Mouse (Mus musculus) testis, adult 2 months (tissue): ENCODE data around the gene Itm2b. TPM values are rescaled to one million over a fixed set of nuclear protein-coding genes. Genes with fewer than 3 reads are reported as not detected.

Experiments
- H3K27ac ChIP-seq: fragments of 200-500 bp; 2 replicates; pipeline ENCODE4 v1.5.1; 2012; ENCODE audit warnings: low read depth, low read length; ENCODE audit not compliant: control insufficient read depth, insufficient read depth
- H3K27me3 ChIP-seq: fragments of 200-500 bp; 2 replicates; pipeline ENCODE4 v1.6.1; 2012; ENCODE audit warnings: mild to moderate bottlenecking, low read length, moderate library complexity; ENCODE audit not compliant: control insufficient read depth, insufficient read depth
- H3K36me3 ChIP-seq: fragments of 200-500 bp; 2 replicates; pipeline ENCODE4 v1.6.1; 2012; ENCODE audit warnings: mild to moderate bottlenecking, low read length; ENCODE audit not compliant: control insufficient read depth, insufficient read depth
- H3K4me1 ChIP-seq: fragments of 200-500 bp; 2 replicates; pipeline ENCODE4 v1.6.1; 2012; ENCODE audit warnings: low read length; ENCODE audit not compliant: control insufficient read depth, insufficient read depth
- H3K4me3 ChIP-seq: fragments of 200-500 bp; 2 replicates; pipeline ENCODE4 v1.5.1; 2012; ENCODE audit warnings: low read depth, mild to moderate bottlenecking, low read length, moderate library complexity, mixed read lengths; ENCODE audit not compliant: control insufficient read depth
- CTCF ChIP-seq: fragments of 200-500 bp; IDR thresholded peaks from 2 replicates; pipeline ENCODE4 v1.5.1; 2012; ENCODE audit warnings: low read depth, mild to moderate bottlenecking, inconsistent platforms, low read length, moderate library complexity; ENCODE audit not compliant: control insufficient read depth, insufficient read depth, insufficient replicate concordance
- POLR2A ChIP-seq: fragments of 200-500 bp; IDR thresholded peaks from 2 replicates; pipeline ENCODE4 v1.6.1; 2012; ENCODE audit warnings: low read depth, mild to moderate bottlenecking, inconsistent platforms, low read length, moderate library complexity; ENCODE audit not compliant: control insufficient read depth
- polyA plus RNA-seq: library from polyadenylated mRNA; depleted of rRNA; stranded (reverse); fragments of >200 nt; gene quantifications from 2 replicates; pipeline ENCODE4 v1.2.3, GENCODE M21; 2012

The Itm2b gene
- polyA plus RNA-seq, 1 experiment, result 330 TPM

GRCm38 (mm10) chr14:73404016-73404415 is 18.9 kb upstream of the Itm2b start:
- Histone ChIP-seq H3K27me3 (no peaks in the 10 kb centered on the region), H3K4me3 (no peak overlapping the region), H3K4me1 (no peaks in the 10 kb centered on the region; the same call in 1 of the 2 replicates), H3K36me3 (no peaks in the 10 kb centered on the region), H3K27ac (no peak overlapping the region)
- TF ChIP-seq CTCF (no peak), POLR2A (no peak)

GRCm38 (mm10) chr14:73403351-73403750 is 18.3 kb upstream of the Itm2b start:
- H3K27me3 ChIP-seq, result no peaks in the 10 kb centered on the region

GRCm38 (mm10) chr14:73402296-73403035 is 17.4 kb upstream of the Itm2b start:
- no peak for TF ChIP-seq POLR2A
- TF ChIP-seq CTCF, result no peak
- no peak overlapping the region for H3K4me3 ChIP-seq
- no peak overlapping the region for H3K27ac ChIP-seq
- no peaks in the 10 kb centered on the region for H3K27me3 ChIP-seq
- H3K4me1 ChIP-seq, result no peaks in the 10 kb centered on the region; the same call in 1 of the 2 replicates
- H3K36me3 ChIP-seq, result no peaks in the 10 kb centered on the region

More at GRCm38 (mm10) chr14:73403351-73403750, 18.3 kb upstream of the Itm2b start:
- H3K4me3 ChIP-seq, result no peak overlapping the region
- H3K27ac ChIP-seq, result no peak overlapping the region
- H3K4me1 ChIP-seq, result no peaks in the 10 kb centered on the region; the same call in 1 of the 2 replicates
- H3K36me3 ChIP-seq, result no peaks in the 10 kb centered on the region
- TF ChIP-seq POLR2A, result no peak
- no peak for TF ChIP-seq CTCF

- TF ChIP-seq POLR2A, result no peak
- no peak for TF ChIP-seq CTCF
- Histone ChIP-seq H3K4me1 (no peaks in the 10 kb centered on the region; the same call in 1 of the 2 replicates), H3K27me3 (no peaks in the 10 kb centered on the region), H3K36me3 (no peaks in the 10 kb centered on the region), H3K4me3 (no peak overlapping the region), H3K27ac (no peak overlapping the region)
Measured at GRCm38 (mm10) chr14:73401408-73401807, 16.3 kb upstream of the Itm2b start.

- Histone ChIP-seq H3K4me3 (no peak overlapping the region), H3K27ac (no peak overlapping the region), H3K4me1 (no peaks in the 10 kb centered on the region; the same call in 1 of the 2 replicates), H3K36me3 (no peaks in the 10 kb centered on the region), H3K27me3 (no peaks in the 10 kb centered on the region)
- TF ChIP-seq CTCF (no peak), POLR2A (no peak)
Measured at GRCm38 (mm10) chr14:73399866-73400618, 15.0 kb upstream of the Itm2b start.

GRCm38 (mm10) chr14:73398367-73398996 is 13.4 kb upstream of the Itm2b start:
- no peak for TF ChIP-seq CTCF
- TF ChIP-seq POLR2A, result no peak
- Histone ChIP-seq H3K36me3 (no peaks in the 10 kb centered on the region), H3K4me1 (no peaks in the 10 kb centered on the region; the same call in 1 of the 2 replicates), H3K27ac (no peak overlapping the region), H3K27me3 (no peaks in the 10 kb centered on the region), H3K4me3 (no peak overlapping the region)

- no peaks in the 10 kb centered on the region for H3K36me3 ChIP-seq
- no peaks in the 10 kb centered on the region for H3K4me1 ChIP-seq
- H3K4me3 ChIP-seq, result no peak overlapping the region
- no peaks in the 10 kb centered on the region for H3K27me3 ChIP-seq
- TF ChIP-seq CTCF (no peak), POLR2A (no peak)
- H3K27ac ChIP-seq, result no peak overlapping the region
Measured at GRCm38 (mm10) chr14:73395750-73396149, 10.7 kb upstream of the Itm2b start.
